Mouse (Mus musculus) MEL (cell line): ENCODE results near the gene Ppif.
A peak's percentile ranks its signal among the peaks of the same experiment; 100 is the strongest.

Source experiments
- CHD1 ChIP-seq: IDR thresholded peaks from 2 replicates; pipeline ENCODE4 v1.6.1; 2012; ENCODE audit warnings: low read depth, mild to moderate bottlenecking, inconsistent platforms, low read length, improper control_type of control experiment
- CTCF ChIP-seq, 3 experiments: IDR thresholded peaks in 2 of 3; conservative IDR thresholded peaks in 1 of 3; 2 replicates each; pipeline ENCODE4 v1.5.1; 2011 to 2012; ENCODE audit warnings: low read length in 3 of 3, low read depth in 2 of 3, mild to moderate bottlenecking in 2 of 3, improper control_type of control experiment in 1 of 3, inconsistent platforms in 1 of 3, mixed read lengths in 1 of 3, moderate library complexity in 1 of 3; ENCODE audit not compliant: control insufficient read depth in 1 of 3, insufficient read depth in 1 of 3, poor library complexity in 1 of 3, severe bottlenecking in 1 of 3
- E2F4 ChIP-seq: IDR thresholded peaks from 2 replicates; pipeline ENCODE4 v1.6.1; 2011; ENCODE audit warnings: low read depth, low read length, improper control_type of control experiment, borderline replicate concordance
- ELF1 ChIP-seq: IDR thresholded peaks from 2 replicates; pipeline ENCODE4 v1.6.1; 2014; ENCODE audit warnings: low read depth, mild to moderate bottlenecking, inconsistent platforms, low read length, improper control_type of control experiment, moderate library complexity
- GATA1 ChIP-seq: IDR thresholded peaks from 2 replicates; pipeline ENCODE4 v1.6.1; 2011; ENCODE audit warnings: low read depth, low read length, improper control_type of control experiment
- MXI1 ChIP-seq: IDR thresholded peaks from 2 replicates; pipeline ENCODE4 v1.6.1; 2011; ENCODE audit warnings: mild to moderate bottlenecking, low read depth, low read length, improper control_type of control experiment
- NELFE ChIP-seq: IDR thresholded peaks from 2 replicates; pipeline ENCODE4 v1.6.1; 2011; ENCODE audit warnings: low read depth, low read length, improper control_type of control experiment
- POLR2A ChIP-seq, 2 experiments: IDR thresholded peaks; 2 replicates each; pipeline ENCODE4 v1.6.1; 2011 to 2012; ENCODE audit warnings: low read length in 2 of 2, mild to moderate bottlenecking in 2 of 2, control low read depth in 1 of 2, improper control_type of control experiment in 1 of 2, low read depth in 1 of 2, moderate library complexity in 1 of 2; ENCODE audit not compliant: control insufficient read depth in 1 of 2, insufficient read depth in 1 of 2, poor library complexity in 1 of 2
- USF1 ChIP-seq: IDR thresholded peaks from 2 replicates; pipeline ENCODE4 v1.6.1; 2014; ENCODE audit warnings: low read depth, mild to moderate bottlenecking, inconsistent platforms, low read length, improper control_type of control experiment, moderate library complexity

DNA sequence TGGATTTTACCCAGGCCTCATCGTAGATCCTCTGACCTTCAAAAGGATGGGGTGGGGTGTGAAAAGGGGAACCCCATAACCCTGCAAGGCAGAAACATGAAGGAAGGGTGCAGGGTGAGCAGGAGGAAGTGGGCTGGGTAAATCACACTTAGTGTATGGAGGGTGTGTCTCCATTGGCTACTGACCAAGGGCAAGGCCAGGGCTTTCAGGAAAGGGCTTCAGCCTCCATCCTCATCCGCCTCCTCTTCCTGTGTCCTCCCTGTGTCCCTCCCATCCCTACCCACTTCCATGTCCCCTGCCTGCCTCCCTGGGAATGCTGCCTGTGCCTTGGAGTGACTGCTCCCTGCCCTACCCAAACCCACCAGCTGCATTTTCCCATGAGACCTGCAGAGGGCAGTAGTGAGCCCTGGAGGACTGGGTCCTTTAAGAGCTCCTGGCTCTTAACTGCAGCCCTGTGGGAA, 47.8 kb upstream of the Ppif start:
- TF ChIP-seq POLR2A (IDR thresholded peaks at IDR 0.05; ENCODE audit: control insufficient read depth in 1 of 2, insufficient read depth in 1 of 2, low read depth in 1 of 2, low read length in 2 of 2, poor library complexity in 1 of 2): no peak
- peak; percentile 76 to 97 (median 90) for TF ChIP-seq CTCF (IDR thresholded peaks at IDR 0.05 in 2 of 3, conservative IDR thresholded peaks at IDR 0.05 in 1 of 3; ENCODE audit: control insufficient read depth in 1 of 3, insufficient read depth in 1 of 3, low read depth in 2 of 3, low read length in 3 of 3, poor library complexity in 1 of 3, severe bottlenecking in 1 of 3)
- TF ChIP-seq E2F4: no peak
- no peak for TF ChIP-seq CHD1
- TF ChIP-seq MXI1: no peak
- no peak for TF ChIP-seq USF1
- TF ChIP-seq GATA1: no peak
- TF ChIP-seq NELFE: no peak
- TF ChIP-seq ELF1: no peak
